Comparison of ENCODE assay signal across 8 mouse cellular contexts in genomic region chr11:46309808-46310555, GRCm38 (mm10). TPM values are rescaled to one million over a fixed set of nuclear protein-coding genes. Genes with fewer than 3 reads are reported as not detected.
DNase-seq lines count a peak whose midpoint lies in the region; ATAC-seq and TF ChIP-seq lines count a peak whose summit lies in the region.

No protein-coding gene starts in this region.

- TF ChIP-seq CTCF in stomach, postnatal 0 days (IDR thresholded peaks at IDR 0.05; ENCODE audit: low read depth): no peak

- peak overlapping the region; percentile 93 for H3K4me2 ChIP-seq in forebrain, embryonic 16.5 days (ENCODE audit: low read length)
- H3K4me2 ChIP-seq in midbrain, embryonic 14.5 days (ENCODE audit: low read length): peak overlapping the region; percentile 78
- H3K4me2 ChIP-seq in stomach, postnatal 0 days (replicated peaks; ENCODE audit: low read depth): no peak overlapping the region

- H3K27ac ChIP-seq in forebrain, embryonic 16.5 days (ENCODE audit: low read length): peak overlapping the region; percentile 56
- peak overlapping the region; percentile 94 for H3K27ac ChIP-seq in midbrain, embryonic 14.5 days (replicated peaks; ENCODE audit: low read depth, low read length)
- H3K27ac ChIP-seq in stomach, postnatal 0 days (replicated peaks): no peak overlapping the region

- no peak for ATAC-seq in CD4-positive, CD25-positive, alpha-beta regulatory T cell, adult 4 months
- ATAC-seq in forebrain, embryonic 16.5 days: peak; percentile 12
- ATAC-seq in midbrain, embryonic 14.5 days (ENCODE audit: low FRiP score, low TSS enrichment): peak; percentile 56; the same call in 1 of the 2 replicates
- ATAC-seq in erythroblast, adult 5-6 weeks (replicated peaks; ENCODE audit: low FRiP score, poor library complexity, severe bottlenecking): no peak
- no peak for ATAC-seq in stomach, postnatal 0 days (ENCODE audit: low FRiP score, low TSS enrichment)

- 8% methylated on average over 10 of the region's 10 CpGs for WGBS in forebrain, embryonic 16.5 days
- 11% methylated on average over 10 of the region's 10 CpGs for WGBS in midbrain, embryonic 14.5 days
- 77% methylated on average over 10 of the region's 10 CpGs for WGBS in stomach, postnatal 0 days

- H3K9ac ChIP-seq in forebrain, embryonic 16.5 days (replicated peaks; ENCODE audit: low read depth, low read length): peak overlapping the region; percentile 36
- peak overlapping the region; percentile 99 for H3K9ac ChIP-seq in midbrain, embryonic 14.5 days (replicated peaks; ENCODE audit: low read length)
- no peak overlapping the region for H3K9ac ChIP-seq in stomach, postnatal 0 days (ENCODE audit: low read length)

- H3K36me3 ChIP-seq in forebrain, embryonic 16.5 days (ENCODE audit: control insufficient read depth, insufficient read depth): no peaks in the 10 kb centered on the region
- no peaks in the 10 kb centered on the region for H3K36me3 ChIP-seq in midbrain, embryonic 14.5 days (ENCODE audit: control insufficient read depth, insufficient read depth, low read length)
- no peaks in the 10 kb centered on the region for H3K36me3 ChIP-seq in stomach, postnatal 0 days (ENCODE audit: control insufficient read depth, insufficient read depth, low read length)

- H3K4me1 ChIP-seq in forebrain, embryonic 16.5 days (replicated peaks; ENCODE audit: control insufficient read depth, insufficient read depth, low read length): peaks cover 32% of the 10 kb centered on the region
- H3K4me1 ChIP-seq in midbrain, embryonic 14.5 days (ENCODE audit: control insufficient read depth, insufficient read depth, low read length): peaks cover 30% of the 10 kb centered on the region
- H3K4me1 ChIP-seq in stomach, postnatal 0 days (replicated peaks; ENCODE audit: control insufficient read depth, insufficient read depth): peaks cover 5% of the 10 kb centered on the region; the same call in 1 of the 2 replicates

- no peaks in the 10 kb centered on the region for H3K27me3 ChIP-seq in forebrain, embryonic 16.5 days (replicated peaks; ENCODE audit: control insufficient read depth, insufficient read depth, low read length)
- no peaks in the 10 kb centered on the region for H3K27me3 ChIP-seq in midbrain, embryonic 14.5 days (ENCODE audit: control insufficient read depth, insufficient read depth, low read length)
- no peaks in the 10 kb centered on the region for H3K27me3 ChIP-seq in stomach, postnatal 0 days (ENCODE audit: control insufficient read depth, insufficient read depth, low read length)

- no peak for TF ChIP-seq EP300 in stomach, postnatal 0 days (optimal IDR thresholded peaks at IDR 0.05)

- peak; percentile 34 for DNase-seq in CD4-positive, CD25-positive, alpha-beta regulatory T cell, adult 2 months (ENCODE audit: low read depth, low spot score)
- peak; percentile 15 for DNase-seq in MEL-GATA-1-ER (ENCODE audit: extremely low read depth, low read depth)
- DNase-seq in midbrain, embryonic 14.5 days: peak; percentile 74
- no peak for DNase-seq in stomach, postnatal 0 days (ENCODE audit: low spot score)
- DNase-seq in gastrocnemius, adult 8-10 months (ENCODE audit: low spot score in 2 of 2): no peak

- no peaks in the 10 kb centered on the region for H3K9me3 ChIP-seq in forebrain, embryonic 16.5 days (ENCODE audit: control insufficient read depth, low read length)
- no peaks in the 10 kb centered on the region for H3K9me3 ChIP-seq in midbrain, embryonic 14.5 days (ENCODE audit: control insufficient read depth, low read length)
- no peaks in the 10 kb centered on the region for H3K9me3 ChIP-seq in stomach, postnatal 0 days (ENCODE audit: control insufficient read depth, low read length)

- peak overlapping the region; percentile 95 for H3K4me3 ChIP-seq in forebrain, embryonic 16.5 days (replicated peaks; ENCODE audit: low read length)
- peak overlapping the region; percentile 93 for H3K4me3 ChIP-seq in midbrain, embryonic 14.5 days (replicated peaks; ENCODE audit: low read depth, low read length)
- H3K4me3 ChIP-seq in stomach, postnatal 0 days (ENCODE audit: low read depth, low read length): no peak overlapping the region

RNA-seq across cellular contexts. Expression of gene Cyfip2, which starts 2.7 kb away (rescaled TPM):
- polyA plus RNA-seq in CD4-positive, CD25-positive, alpha-beta regulatory T cell, adult 4 months (2017; shearing (Covaris generic)): 10 to 100 TPM; 62.3 to 90.1 TPM
- 88.4 and 91.4 TPM in 2 replicates for polyA plus RNA-seq in forebrain, embryonic 16.5 days (2015; fragmentation: Nextera tagmentation; extraction: Ambion mirVana)
- polyA plus RNA-seq in midbrain, embryonic 14.5 days (2014; fragmentation: Nextera tagmentation; extraction: Ambion mirVana): 96.1 and 112 TPM in 2 replicates
- 49.7 and 60.3 TPM in 2 replicates for total RNA-seq in erythroblast, adult 5-6 weeks (2015; ENCODE audit: low replicate concordance)
- 19.9 and 22.9 TPM in 2 replicates for total RNA-seq in erythroblast, adult 5-6 weeks (2017; ENCODE audit: low replicate concordance)
- 2.8 and 3.0 TPM in 2 replicates for polyA plus RNA-seq in stomach, postnatal 0 days (2015; fragmentation: Nextera tagmentation; extraction: Ambion mirVana)
- total RNA-seq in gastrocnemius, adult 8-10 months (2022): 10 to 100 TPM in 2 of 4 experiments, 1 to 10 TPM in 2; 7.8 to 14.7 (median 10.2) TPM

Comparison
In these comparisons a context has a peak if more than half of its experiments do, and no peak if none do; other contexts are left out.
1. DNase-seq: peak in CD4-positive, CD25-positive, alpha-beta regulatory T cell, adult 2 months (single experiment), MEL-GATA-1-ER (single experiment) and midbrain, embryonic 14.5 days (single experiment); none in stomach, postnatal 0 days (single experiment) and gastrocnemius, adult 8-10 months (0 of 2).
2. ATAC-seq: peak in forebrain, embryonic 16.5 days (single experiment) and midbrain, embryonic 14.5 days (single experiment); none in CD4-positive, CD25-positive, alpha-beta regulatory T cell, adult 4 months (single experiment), erythroblast, adult 5-6 weeks (single experiment) and stomach, postnatal 0 days (single experiment).
3. RNA of gene Cyfip2, which starts 2.7 kb away (polyA plus RNA-seq): 96.1 to 112 TPM in midbrain, embryonic 14.5 days, 62.3 to 90.1 TPM in CD4-positive, CD25-positive, alpha-beta regulatory T cell, adult 4 months and 88.4 to 91.4 TPM in forebrain, embryonic 16.5 days; 2.8 to 3.0 TPM in stomach, postnatal 0 days; every median in the first group is over 10 times any median in the second.